Mouse (Mus musculus): ENCODE results near the gene Rpl21. TPM values are rescaled to one million over a fixed set of nuclear protein-coding genes. Genes with fewer than 3 reads are reported as not detected.

Rpl21 gene
- polyA plus RNA-seq (2012; rRNA removed) = 54.5 and 98.3 TPM in 2 replicates

DNA sequence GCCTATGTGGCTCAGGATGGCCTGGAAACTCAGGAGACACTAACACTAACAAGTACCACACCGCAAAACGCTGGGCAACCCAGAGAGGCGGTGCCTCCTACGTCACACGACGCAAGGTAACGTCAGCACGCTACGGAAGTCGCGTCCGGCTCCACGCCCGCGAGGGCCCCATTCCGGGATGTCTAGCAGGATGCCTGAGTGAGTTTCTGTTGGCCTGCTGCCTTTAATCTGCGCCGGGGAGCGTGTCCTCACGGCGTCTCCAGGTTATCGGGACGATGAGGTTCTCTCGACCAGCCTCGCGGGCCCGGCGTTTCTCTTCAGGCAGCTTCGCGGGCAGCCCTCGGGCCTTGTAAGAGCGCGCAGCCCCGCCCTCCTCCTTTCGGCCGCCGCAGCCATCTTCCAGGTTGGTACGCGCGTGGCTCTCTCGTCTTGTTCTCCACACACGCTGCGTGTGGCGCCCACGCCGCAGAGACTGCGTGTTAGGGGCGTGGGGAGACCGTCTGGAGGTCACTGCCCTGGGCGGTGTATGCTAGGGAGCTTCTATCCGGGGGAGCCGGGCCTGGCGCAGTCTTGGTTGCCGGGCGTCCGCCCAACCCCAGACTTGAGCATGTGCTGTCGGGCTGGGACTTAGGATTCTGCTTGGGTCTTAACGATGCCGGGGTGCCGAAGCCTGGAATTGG, at the start of gene Rpl21:
Gene Rpl21 (plus strand): TSS at position 122 of the 680 bp plus-strand sequence.
- TF ChIP-seq POLR2A (IDR thresholded peaks at IDR 0.05; ENCODE audit: low read depth, low read length) (peak; percentile 88), CTCF (conservative IDR thresholded peaks at IDR 0.05; ENCODE audit: insufficient read depth, insufficient read length, low read depth, low read length) (no peak)
- Histone ChIP-seq H3K27me3 (replicated peaks; ENCODE audit: control insufficient read depth, insufficient read depth, low read length) (no peaks in the 10 kb centered on the region), H3K4me3 (ENCODE audit: insufficient read depth, low read depth, low read length) (peak within 1 kb of the TSS; percentile 83), H3K36me3 (ENCODE audit: control insufficient read depth, insufficient read depth, low read length) (peaks cover 8% of the 10 kb centered on the region), H3K27ac (ENCODE audit: insufficient read depth, low read depth, low read length) (peak within 1 kb of the TSS; percentile 98), H3K4me1 (ENCODE audit: control insufficient read depth, insufficient read depth, low read length) (peaks cover 9% of the 10 kb centered on the region; the same call in 1 of the 2 replicates)
- DNase-seq = peak; percentile 96
- WGBS = under 1% methylated on average over 60 of the region's 60 CpGs

DNA sequence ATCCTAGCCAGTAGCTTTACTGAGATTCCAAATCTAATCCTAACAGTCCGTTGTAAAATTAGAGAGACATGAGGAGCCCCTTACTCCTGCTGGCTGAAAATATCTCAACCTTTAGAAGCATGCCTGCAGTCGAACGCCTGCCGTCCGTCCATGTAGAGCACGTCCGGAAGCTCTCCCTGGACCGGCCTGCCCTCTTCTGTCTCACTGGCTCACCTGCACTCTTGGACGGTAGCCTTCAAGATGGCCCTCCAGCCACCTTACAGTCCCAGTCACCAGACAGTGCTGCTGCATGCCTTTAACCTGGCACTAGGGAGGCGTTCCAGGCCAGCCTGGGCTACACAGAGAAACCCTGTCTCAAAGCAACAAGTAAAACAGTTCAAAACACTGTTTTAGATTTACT, 49.4 kb upstream of the Rpl21 start:
- DNase-seq = peak; percentile 71
- Histone ChIP-seq H3K4me3 (ENCODE audit: insufficient read depth, low read depth, low read length) (no peak overlapping the region), H3K27ac (ENCODE audit: insufficient read depth, low read depth, low read length) (no peak overlapping the region), H3K4me1 (ENCODE audit: control insufficient read depth, insufficient read depth, low read length) (peaks cover 46% of the 10 kb centered on the region), H3K36me3 (ENCODE audit: control insufficient read depth, insufficient read depth, low read length) (no peaks in the 10 kb centered on the region), H3K27me3 (replicated peaks; ENCODE audit: control insufficient read depth, insufficient read depth, low read length) (no peaks in the 10 kb centered on the region)
- no peak for TF ChIP-seq POLR2A (IDR thresholded peaks at IDR 0.05; ENCODE audit: low read depth, low read length)
- TF ChIP-seq CTCF (conservative IDR thresholded peaks at IDR 0.05; ENCODE audit: insufficient read depth, insufficient read length, low read depth, low read length) = peak; percentile 62
- WGBS = 58% methylated on average over 10 of the region's 10 CpGs

DNA sequence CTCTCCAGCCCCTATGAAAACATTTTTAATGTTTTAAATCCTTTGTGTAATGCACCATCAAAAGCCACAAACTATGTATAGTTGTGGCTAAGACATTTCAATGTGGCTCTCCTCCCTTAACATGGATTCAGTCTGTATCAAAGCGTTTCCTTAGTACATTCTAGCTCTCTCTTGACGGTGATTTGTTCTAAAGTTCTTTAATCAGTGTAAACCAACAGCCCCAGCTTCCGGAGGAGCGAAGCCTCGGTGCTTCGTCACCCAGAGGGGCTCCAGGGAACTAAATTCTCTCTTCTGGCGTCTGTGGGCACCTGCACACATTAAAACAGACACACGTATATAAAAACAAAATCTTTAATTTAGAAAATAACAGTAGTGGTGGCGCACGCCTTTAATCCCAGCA, 48.8 kb upstream of the Rpl21 start:
- H3K36me3 ChIP-seq (ENCODE audit: control insufficient read depth, insufficient read depth, low read length) = no peaks in the 10 kb centered on the region
- H3K27me3 ChIP-seq (replicated peaks; ENCODE audit: control insufficient read depth, insufficient read depth, low read length) = no peaks in the 10 kb centered on the region
- no peak overlapping the region for H3K27ac ChIP-seq (ENCODE audit: insufficient read depth, low read depth, low read length)
- no peak for DNase-seq
- H3K4me3 ChIP-seq (ENCODE audit: insufficient read depth, low read depth, low read length) = no peak overlapping the region
- TF ChIP-seq CTCF (conservative IDR thresholded peaks at IDR 0.05; ENCODE audit: insufficient read depth, insufficient read length, low read depth, low read length) = no peak
- TF ChIP-seq POLR2A (IDR thresholded peaks at IDR 0.05; ENCODE audit: low read depth, low read length) = no peak
- peaks cover 52% of the 10 kb centered on the region for H3K4me1 ChIP-seq (ENCODE audit: control insufficient read depth, insufficient read depth, low read length)
- WGBS = 93% methylated on average over 10 of the region's 10 CpGs

DNA sequence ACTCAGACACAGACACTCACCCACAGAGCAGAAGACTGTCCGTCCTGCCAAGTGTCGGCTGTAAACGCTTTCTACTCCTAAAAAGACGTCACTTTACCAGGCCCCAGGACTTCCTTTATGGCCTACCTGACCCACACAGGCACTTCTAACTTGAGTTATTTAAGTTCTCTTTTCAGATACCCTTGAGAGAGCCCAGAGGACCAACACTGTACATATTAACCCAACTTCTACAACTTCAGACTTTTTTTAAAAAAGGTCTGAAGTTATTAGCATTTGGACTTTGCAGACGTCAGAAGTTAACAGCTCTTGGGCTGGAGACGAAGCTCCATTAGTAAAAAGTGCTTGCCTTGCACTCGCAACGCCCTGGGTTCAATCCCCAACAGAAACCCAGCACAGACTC, 46.6 kb upstream of the Rpl21 start:
- peak; percentile 63 for DNase-seq
- no peaks in the 10 kb centered on the region for H3K36me3 ChIP-seq (ENCODE audit: control insufficient read depth, insufficient read depth, low read length)
- H3K4me1 ChIP-seq (ENCODE audit: control insufficient read depth, insufficient read depth, low read length) = peaks cover 53% of the 10 kb centered on the region
- no peak overlapping the region for H3K4me3 ChIP-seq (ENCODE audit: insufficient read depth, low read depth, low read length)
- 22% methylated on average over 8 of the region's 8 CpGs for WGBS
- TF ChIP-seq CTCF (conservative IDR thresholded peaks at IDR 0.05; ENCODE audit: insufficient read depth, insufficient read length, low read depth, low read length) (no peak), POLR2A (IDR thresholded peaks at IDR 0.05; ENCODE audit: low read depth, low read length) (no peak)
- H3K27me3 ChIP-seq (replicated peaks; ENCODE audit: control insufficient read depth, insufficient read depth, low read length) = no peaks in the 10 kb centered on the region
- H3K27ac ChIP-seq (ENCODE audit: insufficient read depth, low read depth, low read length) = peak overlapping the region; percentile 83

DNA sequence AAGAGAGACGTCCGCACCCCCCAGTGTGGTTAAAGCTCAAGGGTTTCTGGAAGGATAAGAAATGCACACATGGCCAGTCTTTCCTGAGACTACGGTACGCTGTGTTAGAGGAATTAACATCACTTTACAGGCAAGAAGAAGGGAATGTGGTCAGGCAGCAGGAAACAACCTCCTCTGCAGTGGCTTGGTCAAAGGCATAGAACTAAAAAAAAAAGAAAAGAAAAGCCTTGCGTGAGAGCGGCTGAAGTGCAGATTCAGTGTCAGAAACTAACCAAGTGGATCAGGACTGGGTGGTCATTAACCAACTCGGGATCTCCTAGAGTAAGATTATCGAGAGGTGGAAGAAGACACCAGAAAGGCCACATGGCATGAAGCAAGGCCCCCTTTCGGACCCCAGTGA, 43.3 kb upstream of the Rpl21 start:
- Histone ChIP-seq H3K27ac (ENCODE audit: insufficient read depth, low read depth, low read length) (peak overlapping the region; percentile 56; the same call in 1 of the 2 replicates), H3K4me3 (ENCODE audit: insufficient read depth, low read depth, low read length) (no peak overlapping the region), H3K4me1 (ENCODE audit: control insufficient read depth, insufficient read depth, low read length) (peaks cover 69% of the 10 kb centered on the region), H3K36me3 (ENCODE audit: control insufficient read depth, insufficient read depth, low read length) (no peaks in the 10 kb centered on the region), H3K27me3 (replicated peaks; ENCODE audit: control insufficient read depth, insufficient read depth, low read length) (no peaks in the 10 kb centered on the region)
- peak; percentile 86 for DNase-seq
- WGBS = 29% methylated on average over 9 of the region's 9 CpGs
- TF ChIP-seq CTCF (conservative IDR thresholded peaks at IDR 0.05; ENCODE audit: insufficient read depth, insufficient read length, low read depth, low read length) (no peak), POLR2A (IDR thresholded peaks at IDR 0.05; ENCODE audit: low read depth, low read length) (no peak)

DNA sequence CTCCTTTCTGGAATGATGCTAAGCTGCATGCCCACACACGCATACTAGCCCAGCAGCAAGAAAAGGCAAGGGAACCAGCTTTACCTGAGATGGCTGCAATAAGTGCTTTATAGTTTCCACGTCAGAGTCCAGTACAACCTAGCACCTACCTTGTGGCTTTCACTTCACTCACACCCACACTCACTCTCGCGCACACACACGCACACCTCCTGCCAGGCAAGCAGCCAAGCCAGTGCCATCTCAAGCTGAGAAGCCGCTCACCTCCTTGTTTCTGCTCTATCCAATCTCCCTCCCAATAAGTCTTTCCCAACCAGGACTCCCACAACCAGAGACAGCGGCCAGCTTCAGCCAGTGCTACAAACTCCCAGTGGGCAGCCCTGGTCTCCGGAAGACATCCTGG, 41.7 kb upstream of the Rpl21 start:
- no peak overlapping the region for H3K27ac ChIP-seq (ENCODE audit: insufficient read depth, low read depth, low read length)
- no peak overlapping the region for H3K4me3 ChIP-seq (ENCODE audit: insufficient read depth, low read depth, low read length)
- TF ChIP-seq POLR2A (IDR thresholded peaks at IDR 0.05; ENCODE audit: low read depth, low read length) (no peak), CTCF (conservative IDR thresholded peaks at IDR 0.05; ENCODE audit: insufficient read depth, insufficient read length, low read depth, low read length) (no peak)
- H3K36me3 ChIP-seq (ENCODE audit: control insufficient read depth, insufficient read depth, low read length) = no peaks in the 10 kb centered on the region
- DNase-seq = peak; percentile 42
- 38% methylated on average over 8 of the region's 8 CpGs for WGBS
- H3K4me1 ChIP-seq (ENCODE audit: control insufficient read depth, insufficient read depth, low read length) = peaks cover 65% of the 10 kb centered on the region
- no peaks in the 10 kb centered on the region for H3K27me3 ChIP-seq (replicated peaks; ENCODE audit: control insufficient read depth, insufficient read depth, low read length)

DNA sequence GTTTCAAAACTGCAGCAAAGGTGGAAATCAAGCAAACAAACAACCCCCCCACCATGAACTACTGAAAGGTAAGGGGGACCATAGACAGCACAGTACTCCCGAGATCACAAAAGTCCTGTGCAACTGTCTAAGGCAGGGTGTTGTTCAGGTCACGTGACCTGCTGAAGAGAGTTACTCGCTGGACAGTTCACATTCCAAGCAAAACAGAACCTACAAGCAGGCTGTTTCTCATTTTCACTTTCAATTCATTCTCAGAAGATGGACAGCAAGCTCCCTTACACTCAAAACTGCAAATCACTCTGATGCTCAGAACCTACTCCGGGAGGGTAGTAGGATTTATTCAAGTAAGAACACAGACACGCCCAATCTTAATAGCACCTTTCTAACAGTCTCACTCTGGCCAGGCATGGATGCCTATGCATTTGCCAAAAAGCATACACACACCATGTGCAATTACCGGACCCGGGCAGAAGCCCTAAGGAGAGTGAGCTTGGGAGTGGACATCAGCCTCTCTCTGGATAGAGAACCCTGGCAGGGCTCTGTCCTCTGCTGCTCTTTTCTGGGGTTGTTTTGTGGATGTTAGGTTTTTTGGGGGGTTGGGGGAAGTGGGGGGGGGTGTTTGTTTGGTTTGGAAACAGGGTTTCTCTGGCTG, 40.4 kb upstream of the Rpl21 start:
- no peaks in the 10 kb centered on the region for H3K27me3 ChIP-seq (replicated peaks; ENCODE audit: control insufficient read depth, insufficient read depth, low read length)
- WGBS = 25% methylated on average over 7 of the region's 7 CpGs
- peak; percentile 68 for DNase-seq
- H3K4me3 ChIP-seq (ENCODE audit: insufficient read depth, low read depth, low read length) = no peak overlapping the region
- H3K27ac ChIP-seq (ENCODE audit: insufficient read depth, low read depth, low read length) = no peak overlapping the region
- H3K4me1 ChIP-seq (ENCODE audit: control insufficient read depth, insufficient read depth, low read length) = peaks cover 54% of the 10 kb centered on the region
- TF ChIP-seq POLR2A (IDR thresholded peaks at IDR 0.05; ENCODE audit: low read depth, low read length) (no peak), CTCF (conservative IDR thresholded peaks at IDR 0.05; ENCODE audit: insufficient read depth, insufficient read length, low read depth, low read length) (no peak)
- no peaks in the 10 kb centered on the region for H3K36me3 ChIP-seq (ENCODE audit: control insufficient read depth, insufficient read depth, low read length)

Measured in kidney, adult 2 months (tissue).